Mouse (Mus musculus) kidney, postnatal 4 days (tissue): ENCODE results near the gene Foxi3.
A peak's percentile ranks its signal among the peaks of the same experiment; 100 is the strongest.

Source experiments
- DNase-seq, 2 experiments: peaks; one replicate each; pipeline ENCODE4 v3.0.0; 2021; ENCODE audit warnings: mixed read lengths in 2 of 2

Gene Foxi3

GRCm38 (mm10) chr6:70956285-70956912, at the start of gene Foxi3:
TSS of gene Foxi3 (plus strand) at chr6:70956531.
- peak; percentile 65 to 77 for DNase-seq

DNA sequence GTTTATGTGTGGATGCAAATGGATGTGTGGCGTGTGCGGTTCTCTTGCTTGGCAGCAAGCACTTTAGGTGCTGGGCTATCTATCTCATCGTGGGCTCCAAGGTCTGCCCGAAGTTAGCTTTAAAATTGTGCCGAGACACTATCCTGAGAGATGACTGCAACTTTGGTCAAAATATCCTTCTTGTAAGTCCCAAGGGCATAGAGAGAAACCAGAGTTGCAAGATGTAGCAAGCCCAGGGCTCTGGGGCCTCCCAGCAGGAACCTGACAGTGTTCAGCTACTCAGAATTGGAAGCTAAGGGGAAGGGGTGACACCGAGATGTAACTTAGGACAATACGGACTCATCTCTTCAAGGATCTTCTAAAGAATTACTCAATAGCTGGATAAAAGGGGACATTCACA, 46.8 kb upstream of the Foxi3 start:
- no peak for DNase-seq

DNA sequence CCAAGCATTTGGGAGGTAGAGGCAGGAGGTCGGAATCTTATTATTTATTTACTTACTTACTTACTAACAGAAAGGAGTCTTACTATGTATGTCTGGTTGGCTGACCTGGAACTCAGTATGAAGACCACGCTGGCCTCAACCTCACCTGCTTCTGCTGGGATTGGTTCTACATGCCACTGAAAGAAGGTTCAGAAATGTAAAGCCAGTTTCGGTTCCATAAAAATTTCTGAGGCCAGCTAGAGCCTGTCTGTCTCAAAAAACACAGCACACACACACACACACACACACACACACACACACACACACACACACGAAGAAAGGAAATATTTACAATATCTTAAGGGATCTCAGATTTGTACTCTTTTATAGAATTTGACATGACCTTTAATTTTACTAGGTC, 46.0 kb upstream of the Foxi3 start:
- no peak for DNase-seq

GRCm38 (mm10) chr6:70911668-70912395, 44.5 kb upstream of the Foxi3 start:
- DNase-seq, result peak; percentile 37 to 49

DNA sequence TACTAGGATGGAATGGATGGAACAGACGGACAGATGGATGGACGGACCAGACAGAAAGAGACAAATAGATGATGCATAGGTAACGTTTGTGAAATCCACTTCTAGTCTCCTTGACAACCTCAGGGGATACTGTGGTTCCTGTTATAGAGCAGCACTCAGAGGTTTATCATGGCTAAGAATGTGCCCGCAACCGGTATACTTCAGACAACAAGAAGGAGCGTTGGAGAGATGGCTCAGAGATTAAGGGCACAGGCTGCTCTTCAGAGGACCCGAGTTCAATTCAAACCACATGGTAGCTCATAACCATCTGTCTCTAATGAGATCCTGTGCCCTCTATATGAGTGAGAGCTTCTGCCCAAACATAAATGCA, 44.0 kb upstream of the Foxi3 start:
- DNase-seq, result no peak

GRCm38 (mm10) chr6:70918827-70919226, 37.5 kb upstream of the Foxi3 start, which contains the start of gene Tex37:
TSS of gene Tex37 (minus strand) at chr6:70918927.
- no peak for DNase-seq

GRCm38 (mm10) chr6:70921274-70922074, 34.9 kb upstream of the Foxi3 start:
- DNase-seq, result peak; percentile 53 to 62

GRCm38 (mm10) chr6:70931801-70932200, 24.5 kb upstream of the Foxi3 start:
- DNase-seq, result no peak

DNA sequence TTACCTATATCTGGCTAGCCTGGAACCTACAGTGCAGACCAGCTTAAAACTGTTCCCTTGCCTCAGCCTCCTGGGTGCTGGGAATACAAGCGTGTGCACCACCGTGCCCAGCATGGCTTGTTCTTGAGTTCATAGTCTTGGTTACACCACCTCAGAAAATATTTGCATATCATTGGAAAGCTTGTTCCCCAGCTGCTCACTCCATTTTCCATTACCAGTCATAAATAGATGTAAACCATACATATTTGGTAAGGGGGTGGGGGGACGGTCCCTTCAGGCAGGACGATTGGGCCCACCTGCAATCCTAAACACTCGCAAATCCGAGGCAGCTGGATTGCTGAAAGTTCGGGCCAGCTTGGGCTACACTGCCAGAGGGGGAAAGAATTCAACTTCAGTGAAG, 3.1 kb upstream of the Foxi3 start:
- DNase-seq, result no peak

DNA sequence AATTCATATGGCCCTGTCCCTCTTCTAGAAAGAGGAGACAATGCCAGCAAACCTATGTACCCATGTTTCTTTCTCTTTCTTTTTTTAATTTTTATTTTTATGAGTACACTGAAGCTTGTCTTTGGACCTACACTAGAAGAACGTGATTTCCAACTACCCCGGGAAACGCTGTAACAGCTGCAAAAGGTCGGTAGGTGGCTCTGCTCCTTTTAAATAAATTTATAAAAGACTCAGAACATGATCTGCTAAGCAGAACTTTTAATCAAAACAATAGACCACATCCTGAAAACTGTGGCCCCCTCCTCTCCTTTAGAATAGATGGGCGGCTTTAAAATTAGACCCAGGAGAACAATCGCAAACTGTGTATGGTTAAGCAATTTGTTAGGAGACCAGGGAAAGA, 2.3 kb upstream of the Foxi3 start:
- DNase-seq, result peak; percentile 42 to 56

GRCm38 (mm10) chr6:70955291-70955800, 985 bp upstream of the Foxi3 start:
- DNase-seq, result peak in 1 of 2 experiments; percentile 4

DNA sequence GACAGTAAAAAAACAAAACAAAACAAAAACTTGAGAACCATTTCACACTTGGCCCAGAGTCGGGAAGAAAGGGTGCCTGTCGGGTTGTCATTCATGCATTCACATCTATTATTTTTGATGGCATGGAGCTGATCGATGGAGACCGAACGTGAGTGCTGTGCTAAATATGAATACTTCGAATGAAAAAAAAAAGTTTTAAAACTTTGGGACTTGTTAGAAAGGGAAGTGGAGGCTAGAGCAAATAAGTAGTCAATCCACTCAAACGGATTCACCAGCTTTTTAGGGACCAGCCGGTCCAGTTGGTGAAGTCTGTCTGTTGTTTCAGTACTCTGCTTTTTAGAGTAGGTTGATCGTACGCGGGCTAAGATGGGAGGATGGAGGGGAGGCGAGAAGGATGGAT, 490 bp upstream of the Foxi3 start:
- DNase-seq, result no peak

DNA sequence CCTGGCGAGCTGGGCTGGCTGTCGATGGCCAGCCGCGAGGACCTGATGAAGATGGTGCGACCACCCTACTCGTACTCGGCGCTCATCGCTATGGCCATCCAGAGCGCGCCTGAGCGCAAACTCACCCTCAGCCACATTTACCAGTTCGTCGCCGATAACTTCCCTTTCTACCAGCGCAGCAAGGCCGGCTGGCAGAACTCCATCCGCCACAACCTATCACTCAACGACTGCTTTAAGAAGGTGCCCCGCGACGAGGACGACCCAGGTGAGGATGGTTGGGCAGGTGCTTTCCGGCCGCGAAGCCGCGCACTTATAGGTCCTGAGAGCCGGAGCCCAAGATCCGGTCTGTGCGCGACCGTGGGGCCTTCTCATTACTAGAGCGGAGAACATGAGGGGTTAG, 605 bp downstream of the Foxi3 start:
- DNase-seq, result peak; percentile 13 to 22

DNA sequence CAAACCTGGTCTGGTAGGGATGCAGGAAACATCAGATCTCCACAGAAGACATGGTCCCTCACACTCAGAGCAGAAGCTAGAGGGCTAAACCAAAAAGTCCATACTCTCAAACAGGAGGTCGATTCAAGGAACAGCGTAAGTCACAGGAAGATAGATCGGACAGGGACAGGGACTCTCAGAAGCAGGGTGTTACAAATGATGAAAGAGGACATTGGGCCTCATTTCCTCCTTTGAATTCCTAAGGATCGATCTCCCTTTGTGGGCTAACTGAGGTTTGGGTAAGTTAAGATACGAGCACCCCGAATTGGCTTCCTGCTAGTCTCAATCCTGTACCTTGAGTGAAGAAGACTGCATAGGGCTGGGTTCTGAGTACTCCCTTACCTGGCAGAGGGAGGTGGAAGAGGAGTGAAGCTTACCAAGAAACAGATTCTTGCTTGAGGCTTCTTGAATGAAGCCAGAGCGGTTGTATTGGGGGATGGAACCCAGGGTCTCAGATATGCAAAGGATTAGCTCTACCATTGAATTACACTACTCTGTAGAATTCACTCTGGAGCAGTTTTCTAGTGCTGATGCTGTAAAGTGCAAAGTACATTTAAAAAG, 1.1 kb downstream of the Foxi3 start:
- DNase-seq, result no peak

- DNase-seq, result no peak
These were observed 7.9 kb downstream of the Foxi3 start for GRCm38 (mm10) chr6:70964116-70964830.

DNA sequence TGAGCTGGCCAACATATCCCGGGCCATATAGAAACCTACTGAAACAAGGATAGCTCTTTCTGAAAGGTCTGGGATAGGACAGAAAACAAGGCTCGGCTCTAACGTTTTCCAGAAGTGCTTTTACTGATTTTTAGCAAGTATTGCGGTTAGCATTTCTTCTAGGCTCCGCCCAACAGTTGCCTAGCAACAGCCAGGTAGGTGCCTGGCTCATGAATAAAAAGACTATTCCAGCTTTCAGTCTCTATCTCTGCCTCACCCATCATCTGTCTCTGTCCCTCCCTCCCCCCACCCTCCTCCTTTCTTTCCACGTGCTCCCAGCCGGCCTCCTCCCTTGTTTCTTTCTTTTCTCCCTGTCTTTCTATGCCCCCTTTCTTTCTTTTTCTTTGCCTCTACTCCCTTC, 9.4 kb downstream of the Foxi3 start:
- peak in 1 of 2 experiments; percentile 4 for DNase-seq

DNA sequence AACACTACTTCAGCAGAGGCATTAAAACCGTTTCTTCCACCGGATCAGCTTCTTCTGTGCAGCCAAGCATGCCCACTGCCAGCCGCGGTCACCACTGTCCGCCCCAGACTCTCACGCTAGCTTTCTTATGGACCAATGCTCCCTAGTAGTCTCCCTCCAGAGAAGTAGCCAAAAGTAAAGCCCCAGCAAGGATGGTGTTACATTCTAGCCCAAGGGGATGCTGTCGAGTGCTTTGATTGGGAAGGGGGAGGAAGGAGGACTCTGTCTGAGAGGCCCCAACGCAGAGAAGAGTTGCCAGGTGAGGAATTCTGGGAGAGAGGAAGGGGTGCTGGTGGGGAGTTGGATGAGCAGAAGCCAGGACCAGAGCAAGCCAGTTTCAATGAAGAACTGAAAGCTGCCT, 11.1 kb downstream of the Foxi3 start:
- DNase-seq, result peak; percentile 32 to 58

- DNase-seq, result no peak
These were observed 12.0 kb downstream of the Foxi3 start for GRCm38 (mm10) chr6:70968291-70968690.

DNA sequence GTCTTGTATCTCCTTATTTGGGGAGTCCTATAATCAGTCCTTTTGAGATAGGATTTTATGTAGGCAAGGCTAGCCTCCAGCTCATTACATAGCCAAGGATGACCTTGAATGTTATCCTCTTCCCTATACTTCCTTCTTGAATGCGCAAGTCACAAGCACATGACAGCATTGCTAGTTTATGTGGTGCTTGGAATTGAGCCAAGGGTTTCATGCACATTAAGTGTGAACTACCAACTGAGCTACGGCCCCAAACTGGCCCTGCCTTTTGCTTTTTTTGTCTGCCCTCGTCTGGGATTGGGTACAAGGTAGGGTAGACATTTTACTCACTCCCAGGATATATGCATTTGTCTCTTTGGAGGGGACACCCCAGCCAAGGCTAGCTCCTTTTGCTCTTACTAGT, 16.7 kb downstream of the Foxi3 start:
- DNase-seq, result no peak

GRCm38 (mm10) chr6:70981036-70981435, 24.7 kb downstream of the Foxi3 start:
- DNase-seq, result no peak

- DNase-seq, result no peak
These were observed 26.1 kb downstream of the Foxi3 start for GRCm38 (mm10) chr6:70982416-70982815.

DNA sequence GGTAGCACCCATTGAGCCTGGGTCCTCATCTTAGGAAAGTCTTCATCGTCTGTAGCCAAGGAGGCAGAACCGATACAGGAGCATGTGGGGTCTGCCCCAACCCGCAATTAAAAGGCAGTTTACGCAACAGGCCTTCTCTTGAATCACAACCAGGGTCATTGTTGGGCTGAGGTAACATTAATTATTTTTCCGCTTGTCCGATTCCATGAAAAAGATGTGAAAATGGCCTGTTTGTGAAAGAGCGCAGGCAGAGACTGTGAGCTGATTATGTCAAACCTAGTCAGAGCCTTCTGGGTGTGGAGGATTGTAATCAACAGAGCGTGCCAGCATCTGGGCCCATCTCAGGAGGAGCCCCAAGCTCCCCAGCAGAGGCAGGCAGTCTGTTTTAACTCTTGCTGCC, 30.4 kb downstream of the Foxi3 start:
- DNase-seq, result no peak
